Mouse (Mus musculus) mouse embryonic stem cell (cell line): Measurements from ENCODE around the gene Ptpn21.

Source experiments
- in situ Hi-C, 2 experiments: fragments of 300-500 bp; cut with MboI; formaldehyde crosslinking; loops; 1 replicate in 1 of 2; 3 replicates in 1 of 2; pipeline ENCODE4 v1.14.3; 2019 to 2020; ENCODE audit warnings: low sequenced_read_pairs in 2 of 2, low pct_unique_long_range_greater_than_20kb in 1 of 2, mixed read lengths in 1 of 2; ENCODE audit not compliant: unreplicated experiment in 1 of 2

The Ptpn21 gene

DNA sequence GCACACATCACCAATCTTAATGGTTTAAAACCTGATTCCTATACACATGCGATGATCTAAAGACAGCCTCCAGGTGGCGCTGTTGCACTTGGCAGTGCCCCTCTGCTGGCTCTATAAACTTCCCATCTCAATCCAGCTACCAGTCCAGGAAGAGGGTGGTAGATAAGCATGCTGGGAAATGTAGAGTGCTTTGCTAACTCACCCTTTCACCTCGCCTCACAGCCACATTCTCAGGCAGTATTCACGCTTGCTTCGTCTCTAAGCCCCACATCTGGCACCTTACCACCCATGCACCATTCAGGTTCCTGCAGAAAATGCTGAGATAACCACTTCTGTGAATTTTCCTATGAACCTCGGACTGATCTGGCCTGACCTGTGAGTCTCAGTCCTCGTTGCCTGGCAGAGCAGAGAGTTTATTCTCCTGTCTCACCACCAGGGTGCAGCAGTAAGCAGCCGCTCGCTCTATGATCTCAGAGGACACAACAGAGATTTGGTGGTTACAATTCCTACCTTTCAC lies 62.5 kb downstream of the Ptpn21 start:
- in situ Hi-C loops: no loop called here

DNA sequence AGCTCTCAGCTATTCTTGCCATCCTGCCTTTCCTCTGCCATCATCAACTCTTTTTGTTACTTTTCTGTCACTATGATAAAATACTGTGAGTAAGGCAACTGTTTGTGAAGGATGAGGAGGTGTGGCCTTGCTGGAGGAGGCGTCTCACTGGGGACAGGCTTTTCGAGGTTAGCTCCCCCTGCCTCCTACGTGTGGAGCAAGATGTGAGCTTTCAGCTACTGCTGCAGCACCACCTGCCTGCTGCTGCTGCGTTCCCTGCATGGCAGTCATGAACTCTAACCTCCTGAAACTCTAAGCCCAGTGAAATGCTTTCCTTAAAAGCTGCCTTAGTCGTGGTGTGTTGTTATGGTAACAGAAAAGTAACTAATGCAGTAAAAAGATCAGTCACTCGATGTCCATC lies 63.3 kb downstream of the Ptpn21 start:
- in situ Hi-C loops: no loop called here

DNA sequence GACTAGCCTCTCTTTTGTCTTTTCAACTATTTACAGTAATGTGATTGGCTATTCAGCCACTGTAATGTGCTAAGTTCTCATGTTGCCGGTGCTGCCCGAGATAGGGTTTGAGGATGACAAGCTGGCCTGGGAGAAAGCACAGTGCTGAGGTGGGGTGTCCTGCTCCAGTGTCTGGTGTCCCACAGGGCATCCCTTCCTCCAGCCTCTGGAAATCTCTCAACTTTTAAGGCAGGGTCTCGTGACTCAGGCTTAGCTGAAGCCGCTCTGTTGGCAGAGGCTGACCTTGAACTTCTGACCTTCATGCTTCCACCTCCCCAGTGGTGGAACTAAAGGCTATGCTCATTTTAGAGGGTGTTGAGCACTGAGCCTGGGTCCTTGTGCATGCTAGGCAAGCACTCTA lies 66.8 kb downstream of the Ptpn21 start:
- in situ Hi-C loops: no loop called here

DNA sequence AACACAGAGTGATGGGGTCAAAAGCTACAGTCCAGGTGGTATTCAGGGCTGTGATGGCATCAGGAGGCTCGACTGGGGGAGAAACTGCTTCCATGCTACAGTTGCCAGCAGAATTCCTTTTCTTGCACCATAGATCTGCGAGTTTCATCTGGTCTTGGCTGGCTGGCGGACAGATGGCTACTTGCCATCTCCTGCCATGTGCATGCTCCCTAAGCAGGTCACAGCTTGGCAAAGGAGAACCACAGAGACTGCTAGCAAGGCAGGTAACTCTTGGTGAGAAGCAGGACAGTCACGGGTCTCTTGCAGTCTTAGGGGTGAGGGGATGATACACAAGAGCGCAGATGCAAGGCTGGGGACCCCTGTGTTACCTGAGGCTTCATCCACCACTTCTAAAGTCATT lies 67.3 kb downstream of the Ptpn21 start:
- in situ Hi-C loops: no loop called here

DNA sequence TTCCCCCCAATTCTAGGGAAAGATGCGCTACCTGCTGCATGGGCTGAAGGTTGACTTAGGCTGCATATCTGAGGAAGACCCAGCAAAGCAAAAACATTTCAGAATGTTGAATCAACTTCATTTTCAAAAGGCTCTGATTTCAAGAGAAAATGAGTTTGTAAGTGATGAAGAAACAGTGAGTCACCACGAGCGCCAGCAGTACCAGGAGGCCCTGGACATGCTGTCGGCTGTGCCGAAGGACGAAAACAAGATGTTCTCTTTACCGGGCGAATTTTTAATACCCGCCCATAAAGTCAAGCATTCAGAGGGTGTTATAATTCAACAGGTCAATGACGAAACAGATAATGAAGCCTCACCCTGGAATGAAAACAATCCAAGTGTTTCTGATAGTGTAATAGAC lies 68.1 kb downstream of the Ptpn21 start:
- in situ Hi-C loops: no loop called here

DNA sequence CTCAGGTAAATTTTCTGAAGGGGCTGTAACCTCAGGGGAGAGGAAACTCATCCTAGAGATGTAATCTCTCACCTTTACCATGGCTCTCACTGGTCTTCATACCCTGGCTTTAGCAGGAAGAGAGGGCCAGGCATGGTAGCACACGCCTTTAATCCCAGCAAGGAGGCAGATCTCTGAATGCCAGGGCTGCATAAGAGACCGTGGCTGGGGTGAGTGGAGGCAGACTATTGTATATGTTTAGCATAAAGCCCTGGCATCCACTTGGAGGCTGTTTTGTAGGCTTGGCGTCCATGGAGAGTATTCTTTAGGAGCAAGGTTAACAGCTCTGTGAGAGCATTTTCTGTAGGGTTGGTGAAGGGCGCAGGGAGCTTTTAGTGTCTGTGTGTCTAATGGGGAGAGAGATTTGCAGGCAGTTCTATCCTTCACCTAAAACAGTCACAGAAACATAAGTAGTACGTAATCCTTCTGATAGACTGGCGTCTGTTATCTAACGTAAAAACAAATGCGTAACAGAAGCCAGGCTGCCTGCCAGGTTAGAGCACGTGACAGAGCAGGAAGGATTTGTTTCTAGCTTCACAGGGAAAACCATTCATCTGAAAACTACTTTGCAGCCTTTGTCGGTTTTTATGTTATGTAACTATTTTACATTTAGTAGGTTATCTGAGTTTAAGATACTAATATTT lies 68.9 kb downstream of the Ptpn21 start:
- in situ Hi-C loops: no loop called here

DNA sequence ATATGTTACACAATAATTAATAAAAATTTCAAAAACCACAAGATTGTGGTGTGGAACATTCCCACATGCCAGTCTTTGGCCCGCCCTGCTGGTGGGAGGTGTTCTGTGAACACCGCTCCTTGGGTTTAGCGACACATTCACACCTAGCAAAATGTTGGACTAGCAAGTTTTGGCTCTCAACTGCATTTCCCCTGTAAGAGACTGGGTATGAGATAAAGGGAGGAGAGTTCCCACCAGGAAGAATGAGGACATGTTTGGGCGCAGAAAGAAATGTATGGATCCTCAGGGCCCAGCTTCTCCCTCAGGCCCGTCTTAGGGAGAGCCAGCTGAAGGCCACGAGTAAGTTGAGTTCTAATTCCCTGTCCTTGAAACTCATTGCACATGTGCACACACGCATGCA lies 74.6 kb downstream of the Ptpn21 start:
- in situ Hi-C loops: no loop called here

DNA sequence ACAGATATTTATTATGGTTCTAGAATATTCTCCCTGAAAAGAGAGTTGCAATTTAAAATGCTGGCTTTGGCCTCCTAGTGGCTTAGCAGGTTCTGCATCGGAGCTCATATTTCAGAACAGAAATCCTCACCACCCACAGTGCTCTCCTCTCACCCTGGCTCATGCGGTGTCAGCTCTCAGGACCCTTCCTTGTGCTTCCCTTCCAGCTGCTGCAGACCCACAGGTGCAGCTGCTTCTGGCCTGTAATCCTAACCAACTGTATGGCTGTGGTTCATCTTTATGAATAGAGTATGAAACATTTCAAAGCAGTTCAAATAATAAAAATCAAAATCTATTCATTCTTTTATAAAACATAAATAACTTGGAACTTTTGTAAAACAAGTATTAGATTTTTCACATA lies 80.3 kb downstream of the Ptpn21 start:
- in situ Hi-C loops: no loop called here

DNA sequence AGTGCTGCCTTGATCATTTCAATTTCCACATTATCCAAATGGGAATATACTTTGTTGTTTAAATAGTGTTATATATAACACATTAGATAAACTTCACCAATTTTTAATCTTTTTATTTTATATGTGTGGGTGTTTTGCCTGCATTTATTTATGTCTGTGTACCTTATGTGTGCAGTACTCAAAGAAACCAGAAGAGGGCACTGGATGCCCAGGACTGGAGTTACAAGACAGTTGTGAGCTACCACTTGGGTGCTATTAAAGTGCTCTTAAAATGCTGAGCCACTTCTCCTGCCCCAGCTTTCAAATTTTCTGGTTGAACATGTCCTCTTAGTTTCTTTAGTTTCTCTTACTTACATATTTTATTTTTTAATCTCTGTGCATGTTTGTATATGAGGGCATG lies 92.4 kb downstream of the Ptpn21 start:
- in situ Hi-C loops: no loop called here

DNA sequence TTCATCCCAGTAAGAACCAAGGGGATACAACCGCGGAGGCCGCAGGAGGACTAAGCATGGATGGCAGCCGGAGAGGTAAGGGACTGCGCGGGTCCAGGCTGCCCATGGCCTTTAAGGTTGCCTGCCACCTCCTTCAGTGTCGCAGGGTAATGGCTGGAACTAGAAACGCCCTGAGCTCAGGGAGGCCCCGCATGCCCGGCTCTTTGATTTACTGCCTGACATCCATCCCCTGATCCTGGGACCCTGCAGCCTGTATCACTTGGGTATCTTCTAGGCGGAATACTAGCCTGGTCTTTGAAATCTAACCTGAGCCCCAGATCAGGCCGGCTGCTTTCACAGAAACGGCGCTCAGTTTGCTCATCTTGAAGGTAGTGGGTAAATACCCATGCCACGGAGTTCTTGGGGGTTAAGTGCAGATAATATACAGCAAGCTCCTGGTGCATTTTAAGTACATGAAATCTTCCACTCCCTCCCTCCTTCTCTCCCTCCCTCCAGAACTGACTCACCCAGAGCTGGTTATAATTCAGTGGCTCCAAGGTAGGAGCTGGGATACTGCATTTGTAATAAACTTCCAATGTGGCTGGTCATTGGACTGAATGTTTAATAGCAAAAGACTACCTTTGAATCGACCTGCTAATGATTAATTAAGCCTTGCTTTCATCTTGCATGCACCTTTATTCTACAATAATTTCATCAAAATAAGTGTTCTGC lies 108.8 kb downstream of the Ptpn21 start:
- in situ Hi-C loops: no loop called here

DNA sequence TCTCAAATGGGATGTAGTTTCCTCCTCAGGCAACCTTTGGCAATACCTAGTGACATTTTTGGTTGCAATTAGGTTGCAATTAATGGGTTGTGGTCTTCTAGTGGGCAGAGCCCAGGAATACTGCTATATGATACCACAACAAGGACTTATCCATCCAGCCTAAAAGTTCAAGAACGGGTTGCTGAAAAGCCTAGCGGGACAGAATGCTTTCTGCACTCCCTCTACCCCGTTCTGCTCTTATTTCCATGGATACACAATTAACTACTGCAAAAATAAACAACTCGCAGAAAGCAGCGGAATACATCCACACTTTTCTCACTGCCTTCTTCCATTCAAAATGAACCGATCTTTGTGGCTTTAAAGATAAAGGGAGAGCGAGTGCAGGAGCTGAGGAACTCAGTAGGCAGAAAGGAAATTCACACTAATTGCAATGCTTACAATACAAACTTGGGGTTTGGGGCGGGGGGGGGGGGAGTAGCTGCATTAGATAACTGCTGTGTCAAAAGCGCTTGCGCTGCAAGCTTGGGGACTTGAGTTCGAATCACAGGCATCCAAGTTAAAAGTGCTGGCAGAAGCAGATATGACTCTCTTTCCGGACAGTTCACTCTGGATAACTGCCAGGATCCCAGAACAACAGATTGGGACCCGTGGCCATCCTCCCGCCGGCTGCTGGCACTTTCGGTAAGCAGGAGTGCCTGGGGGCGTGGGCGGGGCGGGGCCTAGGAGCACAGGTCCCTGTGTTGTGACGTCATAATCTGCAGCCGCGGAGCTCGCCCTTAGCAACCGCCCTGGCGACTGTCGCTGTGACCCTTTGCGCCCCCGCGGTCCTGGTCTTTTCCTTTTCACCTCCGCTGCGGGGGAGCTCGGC lies 109.6 kb downstream of the Ptpn21 start, which contains the start of gene Spata7:
Spata7 (plus strand) TSS at position 766 of the 868 bp plus-strand sequence.
- in situ Hi-C loops: no loop called here
